Mouse (Mus musculus) heart, postnatal 0 days (tissue): ENCODE data around the gene Gmeb2. TPM values are rescaled to one million over a fixed set of nuclear protein-coding genes. Genes with fewer than 3 reads are reported as not detected.

Source experiments
- ATAC-seq: fragments of 200-750 bp; cut with Nextera tagmentation; 2 replicates; pipeline ENCODE4 v1.8.0; 2017; ENCODE audit warnings: low read depth, moderate number of reproducible peaks, moderate library complexity; ENCODE audit not compliant: insufficient read depth
- DNase-seq: peaks from one replicate; pipeline ENCODE4 v3.0.0-alpha.2; 2016; ENCODE audit warnings: low spot score
- H3K27ac ChIP-seq: fragments of 300-500 bp; sonication (generic); 2 replicates; pipeline ENCODE4 v1.5.1; 2014; ENCODE audit warnings: low read depth, mild to moderate bottlenecking
- H3K27me3 ChIP-seq: fragments of 300-500 bp; sonication (generic); 2 replicates; pipeline ENCODE4 v1.6.1; 2014; ENCODE audit warnings: low read length, mixed read lengths; ENCODE audit not compliant: control insufficient read depth, insufficient read depth
- H3K36me3 ChIP-seq: fragments of 300-500 bp; sonication (generic); replicated peaks from 2 replicates; pipeline ENCODE4 v1.6.1; 2014; ENCODE audit warnings: low read length, mixed read lengths; ENCODE audit not compliant: control insufficient read depth, insufficient read depth
- H3K4me1 ChIP-seq: fragments of 300-500 bp; sonication (generic); 2 replicates; pipeline ENCODE4 v1.6.1; 2014; ENCODE audit warnings: antibody characterized with exemption; ENCODE audit not compliant: control insufficient read depth, insufficient read depth
- H3K4me2 ChIP-seq: fragments of 300-500 bp; sonication (generic); 2 replicates; pipeline ENCODE4 v1.6.1; 2014; ENCODE audit warnings: low read depth, mild to moderate bottlenecking, low read length, moderate library complexity
- H3K4me3 ChIP-seq: fragments of 300-500 bp; sonication (generic); 2 replicates; pipeline ENCODE4 v1.5.1; 2014; ENCODE audit warnings: low read depth, low read length
- H3K9ac ChIP-seq: fragments of 300-500 bp; sonication (generic); replicated peaks from 2 replicates; pipeline ENCODE4 v1.6.1; 2014; ENCODE audit warnings: low read depth, low read length, mixed read lengths
- H3K9me3 ChIP-seq: fragments of 300-500 bp; sonication (generic); replicated peaks from 2 replicates; pipeline ENCODE4 v1.6.1; 2016; ENCODE audit warnings: low read length; ENCODE audit not compliant: control insufficient read depth
- CTCF ChIP-seq: IDR thresholded peaks from 2 replicates; pipeline ENCODE4 v1.5.1; 2016; ENCODE audit warnings: antibody characterized with exemption, control low read depth, low read depth
- EP300 ChIP-seq: IDR thresholded peaks from 2 replicates; pipeline ENCODE4 v1.6.1; 2016; ENCODE audit warnings: antibody characterized with exemption, low read depth
- WGBS: fragments of 180-500 bp; shearing (Covaris S2); extraction: QIAGEN DNeasy Blood & Tissue Kit; methylation state at CpG from one replicate; pipeline ENCODE4 v1.1.7; 2014; 5-methylcytosine and 5-hydroxymethylcytosine counted together
- polyA plus RNA-seq: library from polyadenylated mRNA; unstranded; fragments of >200 nt; fragmentation: Nextera tagmentation; extraction: Ambion mirVana; gene quantifications from 2 replicates; pipeline ENCODE4 v1.2.1, GENCODE M21; 2015
- total RNA-seq: library from RNA; depleted of rRNA; stranded (reverse); fragments of >200 nt; gene quantifications from 2 replicates; pipeline ENCODE4 v1.2.3, GENCODE M21; 2014; ENCODE audit warnings: low replicate concordance

The Gmeb2 gene
- total and polyA plus RNA-seq, 2 experiments from 2014 or later: 4.6 to 13.5 TPM

DNA sequence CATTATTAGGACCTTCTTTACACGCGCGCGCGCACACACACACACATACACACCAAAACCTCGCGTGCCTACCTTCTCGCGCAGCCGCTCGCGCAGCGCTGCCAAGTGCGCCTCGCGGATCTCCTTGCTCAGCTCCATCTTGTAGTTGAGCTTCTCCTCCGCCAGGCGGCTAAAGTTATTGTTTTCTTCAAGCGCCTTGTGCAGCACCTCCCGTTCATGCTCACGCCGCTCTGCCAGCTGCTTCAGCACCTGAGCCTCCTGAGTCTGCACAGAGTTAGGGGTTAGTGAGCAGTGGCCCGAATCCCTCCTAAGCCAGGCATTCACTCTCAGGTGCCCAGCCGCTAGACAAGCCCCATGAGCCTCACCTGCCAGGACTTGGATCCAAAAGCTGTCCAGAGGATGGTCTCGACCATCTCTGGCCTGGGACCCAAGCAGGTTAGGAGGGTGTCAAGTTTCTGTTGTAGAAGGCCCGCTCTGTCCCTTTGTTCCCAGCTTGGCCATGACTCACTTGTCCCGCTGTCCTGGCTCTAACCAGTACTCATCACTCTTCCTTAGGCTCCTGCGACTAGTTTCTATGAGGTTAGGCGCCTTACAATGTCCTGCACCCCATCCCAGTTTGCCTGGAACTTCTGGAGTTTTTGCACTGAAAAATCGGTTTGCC lies 19.4 kb upstream of the Gmeb2 start:
- Histone ChIP-seq H3K36me3 (no peaks in the 10 kb centered on the region), H3K9ac (no peak overlapping the region), H3K27me3 (peaks cover 44% of the 10 kb centered on the region), H3K4me2 (no peak overlapping the region), H3K4me1 (no peaks in the 10 kb centered on the region), H3K4me3 (no peak overlapping the region), H3K27ac (no peak overlapping the region), H3K9me3 (no peaks in the 10 kb centered on the region)
- TF ChIP-seq CTCF (peak; percentile 43), EP300 (no peak)
- DNase-seq (peak; percentile 20), ATAC-seq (no peak)
- WGBS: 9% methylated on average over 30 of the region's 30 CpGs

DNA sequence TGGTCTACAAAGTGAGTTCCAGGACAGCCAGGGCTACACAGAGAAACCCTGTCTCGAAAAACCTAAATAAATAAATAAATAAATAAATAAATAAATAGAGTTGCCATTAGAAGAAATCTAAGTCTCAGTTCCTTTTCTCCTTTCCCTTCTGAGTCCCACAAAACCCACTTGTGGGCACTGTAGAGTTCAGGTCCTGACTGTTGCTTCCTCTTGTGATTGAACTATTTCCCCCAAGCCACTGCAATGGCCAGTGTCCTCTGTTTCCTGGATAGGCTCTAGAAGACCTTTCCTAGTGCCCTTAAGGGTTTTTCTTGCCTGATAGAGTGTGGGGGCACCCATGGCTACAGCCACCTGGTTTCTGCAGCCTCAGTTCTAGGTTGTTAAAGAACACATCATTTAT lies 17.1 kb upstream of the Gmeb2 start:
- 59% methylated on average over 1 of the region's 1 CpGs for WGBS
- Histone ChIP-seq H3K9ac (no peak overlapping the region), H3K9me3 (0 out of 2 replicates have a peak, but pooled peaks cover 3% of the 10 kb centered on the region), H3K27ac (no peak overlapping the region), H3K4me2 (no peak overlapping the region), H3K4me3 (no peak overlapping the region), H3K36me3 (peaks cover 20% of the 10 kb centered on the region), H3K4me1 (no peaks in the 10 kb centered on the region), H3K27me3 (peaks cover 34% of the 10 kb centered on the region)
- TF ChIP-seq EP300 (no peak), CTCF (no peak)
- no peak for DNase-seq
- no peak for ATAC-seq

GRCm38 (mm10) chr2:181302041-181302440 lies 14.2 kb upstream of the Gmeb2 start:
- no peak for DNase-seq
- ATAC-seq: no peak
- 0 out of 2 replicates have a peak, but pooled peaks cover 3% of the 10 kb centered on the region for H3K9me3 ChIP-seq

GRCm38 (mm10) chr2:181290937-181291336 lies 3.1 kb upstream of the Gmeb2 start:
- no peak for TF ChIP-seq EP300
- no peak for TF ChIP-seq CTCF
- H3K4me3 ChIP-seq: no peak overlapping the region
- 57% methylated on average over 1 of the region's 1 CpGs for WGBS

More at GRCm38 (mm10) chr2:181302041-181302440, 14.2 kb upstream of the Gmeb2 start:
- no peak for TF ChIP-seq CTCF
- no peak for TF ChIP-seq EP300
- H3K4me1 ChIP-seq: no peaks in the 10 kb centered on the region
- H3K27ac ChIP-seq: no peak overlapping the region
- peaks cover 23% of the 10 kb centered on the region for H3K36me3 ChIP-seq
- H3K4me2 ChIP-seq: no peak overlapping the region
- no peak overlapping the region for H3K4me3 ChIP-seq
- H3K27me3 ChIP-seq: peaks cover 15% of the 10 kb centered on the region
- H3K9ac ChIP-seq: no peak overlapping the region
- WGBS: 27% methylated on average over 3 of the region's 3 CpGs

DNA sequence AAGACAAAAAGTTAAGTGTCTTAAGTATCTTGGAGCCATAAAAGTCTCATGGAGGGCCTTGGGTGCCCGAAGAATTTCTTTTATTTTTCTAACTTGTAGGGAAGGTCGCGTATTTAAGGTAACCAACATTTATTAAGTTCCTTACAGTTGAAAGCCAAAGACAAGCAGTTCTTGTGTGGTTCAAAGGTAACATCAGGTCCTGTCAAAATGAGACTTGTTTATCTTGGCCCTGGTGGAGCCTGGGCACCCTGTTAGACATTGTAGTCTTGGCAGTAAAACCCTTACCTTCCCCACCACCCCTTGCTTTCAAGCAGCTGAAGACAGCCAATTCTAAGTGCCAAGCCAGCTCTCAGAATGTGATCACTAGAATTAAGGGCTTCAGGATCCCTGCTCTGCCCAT lies 856 bp upstream of the Gmeb2 start:
- ATAC-seq: no peak
- Histone ChIP-seq H3K9ac (peak overlapping the region; percentile 92; the same call in 1 of the 2 replicates), H3K27me3 (no peaks in the 10 kb centered on the region), H3K9me3 (no peaks in the 10 kb centered on the region), H3K4me3 (peak overlapping the region; percentile 81), H3K27ac (no peak overlapping the region), H3K4me1 (peaks cover 13% of the 10 kb centered on the region), H3K4me2 (peak overlapping the region; percentile 69), H3K36me3 (no peaks in the 10 kb centered on the region)
- no peak for DNase-seq
- WGBS: 78% methylated on average over 3 of the region's 3 CpGs
- TF ChIP-seq EP300: no peak
- no peak for TF ChIP-seq CTCF

More at GRCm38 (mm10) chr2:181290937-181291336, 3.1 kb upstream of the Gmeb2 start:
- ATAC-seq (no peak), DNase-seq (no peak)
- Histone ChIP-seq H3K9me3 (no peaks in the 10 kb centered on the region), H3K27ac (no peak overlapping the region), H3K9ac (no peak overlapping the region), H3K4me2 (no peak overlapping the region), H3K4me1 (peaks cover 13% of the 10 kb centered on the region), H3K36me3 (no peaks in the 10 kb centered on the region), H3K27me3 (no peaks in the 10 kb centered on the region)
